ENCODE assay signal across 7 mouse cellular contexts in the genomic region with DNA sequence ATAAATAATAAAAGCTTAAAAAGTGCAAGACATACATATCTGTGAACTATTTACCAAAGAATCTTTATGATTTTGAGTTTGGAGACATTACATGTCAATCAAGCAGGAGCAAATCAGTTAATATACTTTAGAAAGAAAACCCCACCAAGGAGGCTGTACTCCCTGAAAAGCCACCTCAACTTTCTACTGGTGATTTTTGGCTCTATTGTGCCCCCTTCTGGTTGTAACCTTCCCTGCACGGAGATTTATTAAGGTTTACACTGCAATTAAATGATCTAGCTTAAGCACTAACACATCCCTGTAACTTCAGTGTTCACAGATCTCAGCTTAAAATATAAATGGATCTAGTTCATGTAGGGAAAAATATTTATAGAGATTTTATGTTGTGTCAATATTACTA.
DNase-seq lines count a peak whose midpoint lies in the region; TF ChIP-seq lines count a peak whose summit lies in the region.
"Not testable (repeated sequence)": the region's sequence is repeated elsewhere in the genome, so short reads cannot be mapped to it uniquely, and the experiment has no call there.

No protein-coding gene starts in this region.

- not testable (repeated sequence) for H3K27me3 ChIP-seq in E14TG2a.4 (ENCODE audit: insufficient read depth, low read length)

- not testable (repeated sequence) for H3K9me3 ChIP-seq in E14TG2a.4 (ENCODE audit: low read length)

- not testable (repeated sequence) for H3K36me3 ChIP-seq in E14TG2a.4 (ENCODE audit: insufficient read depth, low read length)

- DNase-seq in 416B (ENCODE audit: low read depth) (peak; percentile 75), R1 (ENCODE audit: low read depth, low spot score) (peak; percentile 33)
- DNase-seq in induced T-regulatory cell, adult 2 months (ENCODE audit: low read depth) = peak; percentile 14
- peak; percentile 33 for DNase-seq in naive thymus-derived CD4-positive, alpha-beta T cell, adult 2 months (ENCODE audit: low read depth)
- peak; percentile 28 for DNase-seq in thymus, postnatal 0 days (ENCODE audit: low spot score)
- peak; percentile 8 to 16 for DNase-seq in thymus, postnatal 36 days

- not testable (repeated sequence) for H3K4me3 ChIP-seq in E14TG2a.4 (replicated peaks; ENCODE audit: low read length)

- peak; percentile 17; the same call in 1 of the 2 replicates for TF ChIP-seq CTCF in E14TG2a.4 (conservative IDR thresholded peaks at IDR 0.05; ENCODE audit: low read length)

- not testable (repeated sequence) for H3K4me1 ChIP-seq in E14TG2a.4 (replicated peaks; ENCODE audit: low read depth, low read length)

Comparison
In these comparisons a context has a peak if more than half of its experiments do, and no peak if none do; other contexts are left out.
1. DNase-seq: peak in every context shown above with its lines; median percentile 75 in 416B; 33 in R1; 33 in naive thymus-derived CD4-positive, alpha-beta T cell, adult 2 months; 28 in thymus, postnatal 0 days; 14 in induced T-regulatory cell, adult 2 months; 12 in thymus, postnatal 36 days.